Mouse (Mus musculus): ENCODE measurements around the gene Stk38.

DNA sequence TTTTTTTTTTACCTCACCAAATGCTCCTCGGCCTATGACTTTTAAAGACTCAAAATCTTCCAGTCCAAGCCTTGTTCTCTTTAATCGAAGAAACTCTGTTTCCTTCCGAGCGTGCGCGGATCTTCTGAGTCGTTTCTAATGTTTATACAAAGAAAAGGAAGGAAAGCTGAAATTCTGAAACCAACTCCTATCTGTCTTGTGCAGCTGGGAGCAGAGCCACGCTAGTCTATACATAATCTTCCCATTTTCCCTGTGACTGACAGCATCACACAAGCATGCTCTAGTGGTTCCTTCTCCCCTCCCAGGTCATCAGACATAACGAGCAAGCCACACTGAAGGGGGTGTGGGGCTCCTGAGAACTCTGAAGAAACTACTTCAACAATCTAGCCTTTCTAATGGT is 16.5 kb downstream of the Stk38 start:
- TF ChIP-seq POLR2A (IDR thresholded peaks at IDR 0.05; ENCODE audit: low read depth, low read length) (no peak), UBTF (IDR thresholded peaks at IDR 0.05; ENCODE audit: low read depth, low read length) (no peak), E2F4 (IDR thresholded peaks at IDR 0.05; ENCODE audit: insufficient replicate concordance, low read depth, low read length) (no peak), JUND (conservative IDR thresholded peaks at IDR 0.05; ENCODE audit: low read depth, low read length) (no peak)

Data from CH12.LX (cell line).